Mouse (Mus musculus): Measurements from ENCODE around the gene Ptprcap. TPM values are rescaled to one million over a fixed set of nuclear protein-coding genes. Genes with fewer than 3 reads are reported as not detected.
A peak's percentile ranks its signal among the peaks of the same experiment; 100 is the strongest.
"Not testable (repeated sequence)": the region's sequence is repeated elsewhere in the genome, so short reads cannot be mapped to it uniquely, and the experiment has no call there.

Ptprcap gene
- total RNA-seq, 2 experiments from 2014 or later, result 0.65 to 2.0 TPM

- DNase-seq (ENCODE audit: extremely low spot score in 1 of 2, low spot score in 2 of 2), result no peak
- intact Hi-C loops (cut with DNase I), result no loop called here
These were observed 30.7 kb upstream of the Ptprcap start for GRCm38 (mm10) chr19:4122411-4123370.

GRCm38 (mm10) chr19:4124432-4124831 is 29.0 kb upstream of the Ptprcap start:
- no peak for DNase-seq (ENCODE audit: extremely low spot score in 1 of 2, low spot score in 2 of 2)
- intact Hi-C loops (cut with DNase I), result no loop called here

- intact Hi-C loops (cut with DNase I), result loop anchor here (5.0 kb wide), 1 partner anchor 77 kb away; the partner anchor contains the start of gene Rad9a
- not testable (repeated sequence) for DNase-seq (ENCODE audit: extremely low spot score in 1 of 2, low spot score in 2 of 2)
These were observed 28.1 kb upstream of the Ptprcap start for GRCm38 (mm10) chr19:4125268-4125667.

DNA sequence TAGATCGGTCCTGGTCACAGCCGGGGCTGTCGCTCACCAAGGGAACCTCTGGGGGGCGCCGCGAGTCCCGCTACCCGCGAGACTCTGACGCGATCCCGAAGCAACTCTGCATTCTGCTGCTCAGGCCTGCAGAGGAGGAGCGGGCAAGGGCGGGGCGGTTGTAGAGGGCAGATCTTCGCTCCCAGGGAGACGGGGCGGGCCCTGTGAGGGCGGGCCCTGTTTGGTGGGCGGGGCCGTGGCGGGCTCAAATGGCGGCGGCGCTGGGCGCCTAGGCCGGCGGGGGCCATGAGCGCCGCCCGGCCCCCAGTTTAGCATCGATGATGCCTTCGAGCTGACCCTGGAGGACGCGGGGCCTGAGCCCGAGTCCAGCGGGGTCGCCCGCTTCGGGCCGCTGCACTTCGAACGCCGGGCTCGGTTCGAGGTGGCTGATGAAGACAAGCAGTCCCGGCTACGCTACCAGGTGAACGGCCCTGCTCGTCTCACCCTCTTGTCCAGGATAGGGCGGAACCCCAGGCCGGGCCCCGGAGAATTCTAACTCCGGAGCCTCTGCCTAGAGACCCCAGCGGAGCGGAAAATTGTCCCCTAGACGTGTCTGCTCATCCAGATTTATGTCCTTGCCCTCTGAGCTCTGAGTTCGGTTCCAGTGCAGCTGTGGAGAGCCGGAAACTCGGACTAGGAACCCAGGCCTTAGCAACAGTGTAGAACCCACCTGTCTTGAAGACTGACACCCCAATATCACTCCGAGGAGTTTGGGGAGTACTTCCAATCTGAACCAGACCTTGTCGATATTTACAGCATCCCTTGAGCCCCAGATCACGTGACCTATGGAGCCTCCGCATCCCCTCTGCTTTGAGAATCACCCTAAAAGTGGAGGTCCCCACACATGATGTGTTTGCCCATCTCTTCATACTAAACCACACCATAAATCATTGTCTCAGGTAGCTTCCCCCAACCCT is 27.4 kb upstream of the Ptprcap start, which contains the start of gene Aip:
Gene Aip, minus strand, starts transcription at position 118 of the 956 bp plus-strand sequence.
- intact Hi-C loops (cut with DNase I), result loop anchor here (5.0 kb wide), 1 partner anchor 76 kb away; the partner anchor contains the start of gene Rad9a
- DNase-seq (ENCODE audit: extremely low spot score in 1 of 2, low spot score in 2 of 2), result peak; percentile 97 to 100

GRCm38 (mm10) chr19:4126759-4127495 is 26.5 kb upstream of the Ptprcap start:
- intact Hi-C loops (cut with DNase I), result loop anchor here (5.0 kb wide), 1 partner anchor 75 kb away; the partner anchor contains the start of gene Rad9a

GRCm38 (mm10) chr19:4129462-4129861 is 23.9 kb upstream of the Ptprcap start:
- intact Hi-C loops (cut with DNase I), result loop anchor here (5.0 kb wide), 1 partner anchor 73 kb away; the partner anchor contains the start of gene Rad9a
- no peak for DNase-seq (ENCODE audit: extremely low spot score in 1 of 2, low spot score in 2 of 2)

More at GRCm38 (mm10) chr19:4126759-4127495, 26.5 kb upstream of the Ptprcap start:
- DNase-seq (ENCODE audit: extremely low spot score in 1 of 2, low spot score in 2 of 2), result no peak

DNA sequence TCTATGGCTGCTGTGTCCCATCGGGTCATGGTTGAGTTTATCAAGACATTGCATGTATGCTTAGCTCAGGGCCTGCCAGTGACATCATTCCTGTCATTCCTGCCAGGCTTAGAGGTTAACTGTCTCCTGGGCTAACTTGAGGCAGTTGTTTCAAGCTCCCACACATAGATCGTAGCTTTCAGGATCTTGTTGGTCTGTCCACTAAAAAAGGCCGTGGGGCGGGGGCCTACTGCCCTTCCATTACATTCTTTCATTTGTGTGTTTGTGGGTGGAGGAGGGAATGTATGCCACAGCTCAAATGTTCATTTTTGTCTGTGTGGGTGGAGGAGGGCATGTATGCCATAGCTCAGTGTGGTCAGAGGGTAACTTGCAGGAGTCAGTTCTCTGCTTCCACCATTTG is 23.3 kb upstream of the Ptprcap start:
- intact Hi-C loops (cut with DNase I), result no loop called here
- no peak for DNase-seq (ENCODE audit: extremely low spot score in 1 of 2, low spot score in 2 of 2)

- DNase-seq (ENCODE audit: extremely low spot score in 1 of 2, low spot score in 2 of 2), result no peak
- intact Hi-C loops (cut with DNase I), result no loop called here
These were observed 22.3 kb upstream of the Ptprcap start for GRCm38 (mm10) chr19:4131075-4131474.

- DNase-seq (ENCODE audit: extremely low spot score in 1 of 2, low spot score in 2 of 2), result no peak
- intact Hi-C loops (cut with DNase I), result no loop called here
These were observed 21.6 kb upstream of the Ptprcap start for GRCm38 (mm10) chr19:4131768-4132167.

DNA sequence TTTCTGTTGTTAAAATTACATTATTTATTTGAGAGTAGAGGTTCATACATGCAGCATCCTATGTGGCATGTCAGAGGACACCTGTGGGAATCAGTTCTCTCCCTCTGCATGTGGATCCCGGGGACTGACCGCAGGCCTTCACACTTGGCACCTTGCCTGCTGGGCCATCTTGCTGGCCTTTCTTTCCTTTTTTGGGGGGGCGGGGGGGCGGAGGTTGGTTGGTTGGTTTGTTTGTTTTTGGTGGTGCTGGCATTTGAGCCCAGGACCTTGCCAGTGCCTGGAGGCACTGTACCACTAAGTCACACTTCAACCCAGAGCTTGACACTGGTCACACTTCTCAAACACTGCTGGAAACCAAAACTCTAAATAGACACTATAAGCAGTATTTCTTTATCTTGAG is 19.1 kb upstream of the Ptprcap start:
- peak in 1 of 2 experiments; percentile 32 for DNase-seq (ENCODE audit: extremely low spot score in 1 of 2, low spot score in 2 of 2)
- intact Hi-C loops (cut with DNase I), result no loop called here

GRCm38 (mm10) chr19:4135229-4135962 is 18.0 kb upstream of the Ptprcap start:
- peak in 1 of 2 experiments; percentile 15 for DNase-seq (ENCODE audit: extremely low spot score in 1 of 2, low spot score in 2 of 2)

DNA sequence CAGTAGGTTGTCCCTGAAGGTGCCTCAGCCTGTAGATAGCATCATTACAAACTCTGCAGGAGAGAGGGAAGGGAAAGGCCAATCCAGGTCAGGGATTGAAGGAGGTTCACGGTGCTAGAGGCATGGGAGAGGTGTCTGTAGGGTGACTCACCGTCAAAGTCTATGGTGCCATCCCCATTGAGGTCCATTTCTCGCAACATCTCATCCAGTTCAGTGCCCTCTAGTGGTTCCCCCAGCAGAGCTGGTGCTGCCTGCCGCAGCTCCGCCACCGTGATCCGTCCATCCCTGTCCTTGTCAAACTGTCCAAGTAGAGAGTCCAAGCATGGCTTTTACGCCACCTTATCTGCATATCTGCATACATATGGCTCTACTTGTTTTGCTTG is 17.4 kb upstream of the Ptprcap start:
- DNase-seq (ENCODE audit: extremely low spot score in 1 of 2, low spot score in 2 of 2), result peak in 1 of 2 experiments; percentile 12
- intact Hi-C loops (cut with DNase I), result not testable (repeated sequence)

More at GRCm38 (mm10) chr19:4135229-4135962, 18.0 kb upstream of the Ptprcap start:
- intact Hi-C loops (cut with DNase I), result not testable (repeated sequence)

- intact Hi-C loops (cut with DNase I), result no loop called here
- DNase-seq (ENCODE audit: extremely low spot score in 1 of 2, low spot score in 2 of 2), result no peak
These were observed 16.9 kb upstream of the Ptprcap start for GRCm38 (mm10) chr19:4136463-4136862.

- intact Hi-C loops (cut with DNase I), result no loop called here
- no peak for DNase-seq (ENCODE audit: extremely low spot score in 1 of 2, low spot score in 2 of 2)
These were observed 15.5 kb upstream of the Ptprcap start for GRCm38 (mm10) chr19:4137913-4138312.

DNA sequence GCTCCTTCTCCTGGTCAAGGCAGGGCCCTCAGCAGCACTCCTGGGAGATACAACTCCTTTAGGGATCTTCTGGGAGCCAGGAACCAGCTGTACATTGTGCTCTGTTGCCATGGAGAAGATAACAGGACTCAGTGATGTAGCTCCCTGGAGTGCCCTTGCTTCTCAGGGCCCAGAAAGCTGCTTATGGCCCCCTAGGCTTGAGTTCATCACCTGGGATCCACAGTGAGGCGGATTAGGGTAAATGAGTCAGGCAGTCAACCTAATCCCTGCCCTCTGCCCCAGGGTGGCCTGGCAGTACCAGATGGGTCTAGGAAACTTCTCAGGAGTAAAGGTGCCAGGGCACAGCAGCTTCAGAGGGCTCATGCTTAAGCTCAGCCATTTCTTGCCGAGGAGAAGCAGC is 14.0 kb upstream of the Ptprcap start, which contains the start of gene Gpr152:
Gene Gpr152, plus strand, starts transcription at position 342 of the 400 bp plus-strand sequence.
- intact Hi-C loops (cut with DNase I), result no loop called here
- no peak for DNase-seq (ENCODE audit: extremely low spot score in 1 of 2, low spot score in 2 of 2)

- DNase-seq (ENCODE audit: extremely low spot score in 1 of 2, low spot score in 2 of 2), result no peak
- intact Hi-C loops (cut with DNase I), result no loop called here
These were observed 13.3 kb upstream of the Ptprcap start for GRCm38 (mm10) chr19:4140147-4140546.

- DNase-seq (ENCODE audit: extremely low spot score in 1 of 2, low spot score in 2 of 2), result no peak
- intact Hi-C loops (cut with DNase I), result no loop called here
These were observed 10.8 kb upstream of the Ptprcap start for GRCm38 (mm10) chr19:4142416-4143173.
